Mouse (Mus musculus): ENCODE measurements around the gene Mc1r.

GRCm38 (mm10) chr8:123375701-123376100 is 31.2 kb upstream of the Mc1r start:
- TF ChIP-seq CTCF (IDR thresholded peaks at IDR 0.05; ENCODE audit: extremely low read depth, insufficient read length, insufficient replicate concordance, low read depth, low read length) (no peak), POLR2A (IDR thresholded peaks at IDR 0.05; ENCODE audit: low read depth, low read length) (no peak)
